Mouse (Mus musculus) right cerebral cortex, postnatal 10 days (tissue): ENCODE measurements at regions not wholly inside any gene's neighbourhood (a gene's known extent, or its start where the extent isn't known, plus 50 kb on each side); places are given as distances from the start of the nearest gene placed in this dataset.

Experiments
- DNase-seq, 2 experiments: peaks; one replicate each; pipeline ENCODE4 v3.0.0; 2021; ENCODE audit warnings: low spot score in 2 of 2

- DNase-seq = no peak
These were observed 212.1 kb upstream of the Etaa1 start for GRCm38 (mm10) chr11:18165609-18166347.

- no peak for DNase-seq
These were observed 210.3 kb upstream of the Etaa1 start for GRCm38 (mm10) chr11:18164025-18164423.

GRCm38 (mm10) chr11:18163156-18164024 lies 209.7 kb upstream of the Etaa1 start:
- DNase-seq = no peak

- DNase-seq = no peak
These were observed 202.8 kb upstream of the Etaa1 start for GRCm38 (mm10) chr11:18156506-18156905.

- DNase-seq = peak; percentile 23 to 60
These were observed 198.3 kb upstream of the Etaa1 start for GRCm38 (mm10) chr11:18151788-18152563.

- no peak for DNase-seq
These were observed 197.7 kb upstream of the Etaa1 start for GRCm38 (mm10) chr11:18151369-18151768.

- DNase-seq = no peak
These were observed 173.8 kb upstream of the Etaa1 start for GRCm38 (mm10) chr11:18127488-18127887.

GRCm38 (mm10) chr11:18123031-18123430 lies 169.4 kb upstream of the Etaa1 start:
- peak; percentile 46 to 49 for DNase-seq

- no peak for DNase-seq
These were observed 168.9 kb upstream of the Etaa1 start for GRCm38 (mm10) chr11:18122616-18123015.

- peak; percentile 83 to 87 for DNase-seq
These were observed 162.2 kb upstream of the Etaa1 start for GRCm38 (mm10) chr11:18115693-18116450.

- no peak for DNase-seq
These were observed 149.2 kb upstream of the Etaa1 start for GRCm38 (mm10) chr11:18102841-18103240.

- no peak for DNase-seq
These were observed 122.3 kb upstream of the Etaa1 start for GRCm38 (mm10) chr11:18075840-18076435.

- DNase-seq = no peak
These were observed 117.1 kb upstream of the Etaa1 start for GRCm38 (mm10) chr11:18070586-18071306.

- no peak for DNase-seq
These were observed 116.3 kb upstream of the Etaa1 start for GRCm38 (mm10) chr11:18070032-18070374.

- DNase-seq = no peak
These were observed 115.8 kb upstream of the Etaa1 start for GRCm38 (mm10) chr11:18069348-18070031.

- DNase-seq = no peak
These were observed 114.4 kb upstream of the Etaa1 start for GRCm38 (mm10) chr11:18068085-18068484.

- no peak for DNase-seq
These were observed 114.0 kb upstream of the Etaa1 start for GRCm38 (mm10) chr11:18067676-18068075.

GRCm38 (mm10) chr11:18041589-18041988 lies 87.9 kb upstream of the Etaa1 start:
- no peak for DNase-seq

GRCm38 (mm10) chr11:18031049-18031448 lies 77.4 kb upstream of the Etaa1 start:
- DNase-seq = no peak

- DNase-seq = no peak
These were observed 68.4 kb upstream of the Etaa1 start for GRCm38 (mm10) chr11:18022065-18022464.
